Mouse (Mus musculus): ENCODE measurements around the gene Prr15l. TPM values are rescaled to one million over a fixed set of nuclear protein-coding genes. Genes with fewer than 3 reads are reported as not detected.

Prr15l gene
- polyA plus RNA-seq, 1 experiment from 2014 or later: 55.2 TPM

- no peak for ATAC-seq (ENCODE audit: insufficient read depth, low FRiP score, low read depth)
- Histone ChIP-seq H3K9ac (no peak overlapping the region), H3K4me2 (no peak overlapping the region), H3K4me1 (peaks cover 34% of the 10 kb centered on the region), H3K4me3 (replicated peaks) (no peak overlapping the region), H3K9me3 (no peaks in the 10 kb centered on the region), H3K27me3 (replicated peaks) (no peaks in the 10 kb centered on the region), H3K36me3 (no peaks in the 10 kb centered on the region), H3K27ac (no peak overlapping the region)
- 84% methylated on average over 5 of the region's 5 CpGs for WGBS
Observed at GRCm38 (mm10) chr11:96973426-96973964, 45.6 kb downstream of the Prr15l start.

GRCm38 (mm10) chr11:96974813-96975212 lies 46.9 kb downstream of the Prr15l start:
- Histone ChIP-seq H3K4me3 (replicated peaks) (no peak overlapping the region), H3K9me3 (no peaks in the 10 kb centered on the region), H3K36me3 (no peaks in the 10 kb centered on the region), H3K9ac (no peak overlapping the region), H3K4me1 (peaks cover 26% of the 10 kb centered on the region), H3K27me3 (replicated peaks) (no peaks in the 10 kb centered on the region), H3K4me2 (no peak overlapping the region), H3K27ac (no peak overlapping the region)
- no peak for ATAC-seq (ENCODE audit: insufficient read depth, low FRiP score, low read depth)
- 74% methylated on average over 5 of the region's 5 CpGs for WGBS

- no peaks in the 10 kb centered on the region for H3K9me3 ChIP-seq
- H3K27ac ChIP-seq: 0 out of 2 replicates have a peak overlapping the region, but pooled peaks have one; percentile 92
- no peaks in the 10 kb centered on the region for H3K36me3 ChIP-seq
- no peak overlapping the region; the same call in 1 of the 2 replicates for H3K9ac ChIP-seq
- H3K27me3 ChIP-seq (replicated peaks): no peaks in the 10 kb centered on the region
- ATAC-seq (ENCODE audit: insufficient read depth, low FRiP score, low read depth): no peak
- H3K4me1 ChIP-seq: peaks cover 19% of the 10 kb centered on the region
- WGBS: 75% methylated on average over 10 of the region's 10 CpGs
- H3K4me3 ChIP-seq (replicated peaks): peak overlapping the region; percentile 78
- peak overlapping the region; percentile 60 for H3K4me2 ChIP-seq
Observed at GRCm38 (mm10) chr11:96975511-96976378, 47.8 kb downstream of the Prr15l start.

GRCm38 (mm10) chr11:96976379-96976687 lies 48.4 kb downstream of the Prr15l start:
- WGBS: 42% methylated on average over 3 of the region's 3 CpGs
- peak overlapping the region; percentile 92; the same call in 1 of the 2 replicates for H3K27ac ChIP-seq
- peaks cover 19% of the 10 kb centered on the region for H3K4me1 ChIP-seq
- peak overlapping the region; percentile 88; the same call in 1 of the 2 replicates for H3K9ac ChIP-seq
- peak overlapping the region; percentile 78 for H3K4me3 ChIP-seq (replicated peaks)
- H3K9me3 ChIP-seq: no peaks in the 10 kb centered on the region
- ATAC-seq (ENCODE audit: insufficient read depth, low FRiP score, low read depth): no peak
- H3K27me3 ChIP-seq (replicated peaks): no peaks in the 10 kb centered on the region
- H3K4me2 ChIP-seq: peak overlapping the region; percentile 60
- H3K36me3 ChIP-seq: no peaks in the 10 kb centered on the region

- Histone ChIP-seq H3K36me3 (no peaks in the 10 kb centered on the region), H3K27me3 (replicated peaks) (no peaks in the 10 kb centered on the region), H3K27ac (peak overlapping the region; percentile 92), H3K9ac (peak overlapping the region; percentile 88), H3K9me3 (no peaks in the 10 kb centered on the region), H3K4me2 (peak overlapping the region; percentile 60), H3K4me1 (peaks cover 19% of the 10 kb centered on the region), H3K4me3 (replicated peaks) (peak overlapping the region; percentile 78)
- WGBS: under 1% methylated on average over 44 of the region's 50 CpGs
- peak; percentile 58 for ATAC-seq (ENCODE audit: insufficient read depth, low FRiP score, low read depth)
Observed at GRCm38 (mm10) chr11:96976911-96977591, 49.1 kb downstream of the Prr15l start.

GRCm38 (mm10) chr11:96977606-96978400 lies 49.9 kb downstream of the Prr15l start:
- Histone ChIP-seq H3K9ac (peak overlapping the region; percentile 88), H3K27ac (peak overlapping the region; percentile 92), H3K9me3 (no peaks in the 10 kb centered on the region), H3K27me3 (replicated peaks) (no peaks in the 10 kb centered on the region), H3K4me3 (replicated peaks) (peak overlapping the region; percentile 78), H3K4me1 (peaks cover 21% of the 10 kb centered on the region), H3K4me2 (peak overlapping the region; percentile 92), H3K36me3 (no peaks in the 10 kb centered on the region)
- WGBS: under 1% methylated on average over 45 of the region's 45 CpGs
- peak; percentile 94 for ATAC-seq (ENCODE audit: insufficient read depth, low FRiP score, low read depth)

GRCm38 (mm10) chr11:96978401-96979246 lies 50.7 kb downstream of the Prr15l start:
- no peaks in the 10 kb centered on the region for H3K36me3 ChIP-seq
- 21% methylated on average over 17 of the region's 17 CpGs for WGBS
- peak overlapping the region; percentile 92 for H3K4me2 ChIP-seq
- no peaks in the 10 kb centered on the region for H3K27me3 ChIP-seq (replicated peaks)
- no peaks in the 10 kb centered on the region for H3K9me3 ChIP-seq
- no peak for ATAC-seq (ENCODE audit: insufficient read depth, low FRiP score, low read depth)
- peaks cover 18% of the 10 kb centered on the region for H3K4me1 ChIP-seq
- peak overlapping the region; percentile 92 for H3K27ac ChIP-seq
- H3K9ac ChIP-seq: peak overlapping the region; percentile 67
- peak overlapping the region; percentile 67 for H3K4me3 ChIP-seq (replicated peaks)

GRCm38 (mm10) chr11:96979329-96979728 lies 51.4 kb downstream of the Prr15l start:
- Histone ChIP-seq H3K36me3 (no peaks in the 10 kb centered on the region), H3K4me1 (peaks cover 18% of the 10 kb centered on the region; the same call in 1 of the 2 replicates), H3K4me2 (no peak overlapping the region), H3K9me3 (no peaks in the 10 kb centered on the region), H3K9ac (no peak overlapping the region), H3K27ac (peak overlapping the region; percentile 46), H3K27me3 (replicated peaks) (no peaks in the 10 kb centered on the region; the same call in 1 of the 2 replicates), H3K4me3 (replicated peaks) (no peak overlapping the region)
- WGBS: 78% methylated on average over 7 of the region's 7 CpGs
- ATAC-seq (ENCODE audit: insufficient read depth, low FRiP score, low read depth): no peak

GRCm38 (mm10) chr11:96980021-96980420 lies 52.1 kb downstream of the Prr15l start:
- Histone ChIP-seq H3K27me3 (replicated peaks) (no peaks in the 10 kb centered on the region; the same call in 1 of the 2 replicates), H3K4me3 (replicated peaks) (no peak overlapping the region), H3K9ac (no peak overlapping the region), H3K27ac (peak overlapping the region; percentile 46), H3K4me1 (peaks cover 18% of the 10 kb centered on the region; the same call in 1 of the 2 replicates), H3K36me3 (no peaks in the 10 kb centered on the region), H3K4me2 (no peak overlapping the region), H3K9me3 (no peaks in the 10 kb centered on the region)
- no peak for ATAC-seq (ENCODE audit: insufficient read depth, low FRiP score, low read depth)
- 69% methylated on average over 5 of the region's 5 CpGs for WGBS

GRCm38 (mm10) chr11:96981461-96981860 lies 53.6 kb downstream of the Prr15l start:
- Histone ChIP-seq H3K9ac (no peak overlapping the region), H3K9me3 (no peaks in the 10 kb centered on the region), H3K4me1 (peaks cover 12% of the 10 kb centered on the region; the same call in 1 of the 2 replicates), H3K27ac (no peak overlapping the region), H3K27me3 (replicated peaks) (peaks cover 3% of the 10 kb centered on the region), H3K4me3 (replicated peaks) (no peak overlapping the region), H3K4me2 (no peak overlapping the region), H3K36me3 (no peaks in the 10 kb centered on the region)
- 64% methylated on average over 15 of the region's 15 CpGs for WGBS
- no peak for ATAC-seq (ENCODE audit: insufficient read depth, low FRiP score, low read depth)
